In the genomic region with DNA sequence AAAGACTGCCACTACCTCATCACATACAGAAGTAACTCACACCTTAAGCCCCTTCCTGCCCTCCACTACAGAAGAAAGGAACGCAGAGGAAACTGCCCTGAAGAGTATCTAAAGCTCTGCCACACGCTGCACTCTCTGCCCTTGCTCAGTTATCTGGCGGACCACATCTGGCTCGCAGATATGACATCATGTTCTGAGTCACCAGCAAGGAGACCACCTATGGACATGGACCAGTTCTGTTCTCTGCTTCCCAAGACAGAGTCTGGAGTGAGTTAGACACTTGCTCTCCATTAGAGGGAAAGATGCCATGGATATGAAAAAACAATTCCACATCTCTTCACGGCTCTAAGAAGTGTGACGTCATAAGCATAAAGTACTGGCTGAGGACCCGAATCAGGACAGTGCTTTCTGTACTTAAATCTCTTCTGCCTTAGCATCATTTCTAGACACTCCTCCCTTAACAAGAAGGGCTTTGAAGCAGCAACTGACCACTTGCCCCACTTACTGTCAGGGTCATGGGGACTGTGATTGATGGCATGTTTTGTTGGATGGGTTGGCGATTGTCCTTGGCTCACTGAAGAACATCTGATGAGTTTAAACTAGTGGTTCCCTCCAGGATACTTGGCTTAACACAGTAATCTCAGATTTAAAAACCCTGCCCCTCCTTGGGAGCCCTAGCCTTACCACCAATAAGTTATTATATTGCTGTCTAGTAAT, we compare ENCODE assay signal across 21 mouse cellular contexts. TPM values are rescaled to one million over a fixed set of nuclear protein-coding genes. Genes with fewer than 3 reads are reported as not detected.
A peak's percentile ranks its signal among the peaks of the same experiment; 100 is the strongest.
DNase-seq lines count a peak whose midpoint lies in the region; ATAC-seq lines count a peak whose summit lies in the region.
"Had no signal": no experiment of that assay in that cellular context is flagged by ENCODE, and none has a peak within 500 bp of the region (broad histone marks: within the 10 kb centered on the region; RNA-seq: fewer than 3 reads in every experiment).

No protein-coding gene starts in this region.

- H3K36me3 ChIP-seq in hindbrain, embryonic 10.5 days = 0 out of 2 replicates have a peak, but pooled peaks cover 5% of the 10 kb centered on the region
- peaks cover 31% of the 10 kb centered on the region for H3K36me3 ChIP-seq in hindbrain, embryonic 13.5 days
- H3K36me3 ChIP-seq in midbrain, embryonic 10.5 days = peaks cover 34% of the 10 kb centered on the region
- H3K36me3 ChIP-seq in midbrain, embryonic 13.5 days = peaks cover 22% of the 10 kb centered on the region
- H3K36me3 ChIP-seq in limb, embryonic 12.5 days = no peaks in the 10 kb centered on the region
- H3K36me3 ChIP-seq: embryonic facial prominence, embryonic 12.5 days; heart, embryonic 10.5 days had no signal

- no peak overlapping the region for H3K4me2 ChIP-seq in hindbrain, embryonic 13.5 days
- no peak overlapping the region for H3K4me2 ChIP-seq in midbrain, embryonic 13.5 days (replicated peaks)
- H3K4me2 ChIP-seq in limb, embryonic 12.5 days = peak overlapping the region; percentile 15
- H3K4me2 ChIP-seq: embryonic facial prominence, embryonic 12.5 days had no signal

- H3K9me3 ChIP-seq in hindbrain, embryonic 10.5 days = no peaks in the 10 kb centered on the region
- H3K9me3 ChIP-seq in hindbrain, embryonic 13.5 days = no peaks in the 10 kb centered on the region
- no peaks in the 10 kb centered on the region for H3K9me3 ChIP-seq in midbrain, embryonic 10.5 days (replicated peaks)
- H3K9me3 ChIP-seq in midbrain, embryonic 13.5 days = no peaks in the 10 kb centered on the region
- H3K9me3 ChIP-seq in limb, embryonic 12.5 days = no peaks in the 10 kb centered on the region
- H3K9me3 ChIP-seq: embryonic facial prominence, embryonic 12.5 days; heart, embryonic 10.5 days had no signal

- WGBS in hindbrain, embryonic 10.5 days = 80% methylated on average over 8 of the region's 8 CpGs
- 73% methylated on average over 8 of the region's 8 CpGs for WGBS in hindbrain, embryonic 13.5 days
- 90% methylated on average over 8 of the region's 8 CpGs for WGBS in midbrain, embryonic 10.5 days
- WGBS in midbrain, embryonic 13.5 days = 86% methylated on average over 8 of the region's 8 CpGs
- WGBS in limb, embryonic 12.5 days = 20% methylated on average over 8 of the region's 8 CpGs

- peaks cover 19% of the 10 kb centered on the region for H3K4me1 ChIP-seq in hindbrain, embryonic 10.5 days (replicated peaks)
- H3K4me1 ChIP-seq in hindbrain, embryonic 13.5 days (replicated peaks) = 0 out of 2 replicates have a peak, but pooled peaks cover 3% of the 10 kb centered on the region
- H3K4me1 ChIP-seq in midbrain, embryonic 10.5 days = no peaks in the 10 kb centered on the region; the same call in 1 of the 2 replicates
- H3K4me1 ChIP-seq in midbrain, embryonic 13.5 days (replicated peaks) = no peaks in the 10 kb centered on the region
- peaks cover 54% of the 10 kb centered on the region for H3K4me1 ChIP-seq in limb, embryonic 12.5 days (replicated peaks)
- H3K4me1 ChIP-seq: heart, embryonic 10.5 days had no signal

- peaks cover 75% of the 10 kb centered on the region for H3K27me3 ChIP-seq in hindbrain, embryonic 10.5 days (ENCODE audit: insufficient read depth, poor library complexity, severe bottlenecking)
- H3K27me3 ChIP-seq in hindbrain, embryonic 13.5 days = peaks cover 3% of the 10 kb centered on the region; the same call in 1 of the 2 replicates
- H3K27me3 ChIP-seq in midbrain, embryonic 10.5 days (ENCODE audit: low read depth, poor library complexity, severe bottlenecking) = peaks cover 98% of the 10 kb centered on the region
- peaks cover 99% of the 10 kb centered on the region for H3K27me3 ChIP-seq in midbrain, embryonic 13.5 days
- peaks cover 42% of the 10 kb centered on the region for H3K27me3 ChIP-seq in limb, embryonic 12.5 days
- H3K27me3 ChIP-seq: embryonic facial prominence, embryonic 12.5 days had no signal

- peak overlapping the region; percentile 12; the same call in 1 of the 2 replicates for H3K27ac ChIP-seq in hindbrain, embryonic 10.5 days
- H3K27ac ChIP-seq in hindbrain, embryonic 13.5 days = no peak overlapping the region
- no peak overlapping the region for H3K27ac ChIP-seq in midbrain, embryonic 10.5 days (replicated peaks)
- no peak overlapping the region for H3K27ac ChIP-seq in midbrain, embryonic 13.5 days
- H3K27ac ChIP-seq in limb, embryonic 12.5 days = peak overlapping the region; percentile 53; the same call in 1 of the 2 replicates
- H3K27ac ChIP-seq: embryonic facial prominence, embryonic 12.5 days; heart, embryonic 10.5 days had no signal

- no peak for DNase-seq in hindbrain, embryonic 10.5 days (ENCODE audit: low spot score)
- DNase-seq in midbrain, embryonic 10.5 days (ENCODE audit: low spot score) = peak; percentile 11
- no peak for DNase-seq in frontal cortex, adult 2 months (ENCODE audit: extremely low spot score in 1 of 2, low spot score in 1 of 2)
- no peak for DNase-seq in layer of hippocampus, postnatal 25 days (ENCODE audit: extremely low spot score in 1 of 2, low spot score in 1 of 2)
- DNase-seq: adrenal gland, postnatal 14 days; cerebellum, adult 8-10 months; cerebellum, postnatal 36 days; forebrain, postnatal 0 days; heart, postnatal 4 days; kidney, adult 18-20 months; lung, postnatal 4 days; retina, postnatal 1 day; right cerebral cortex, postnatal 25 days had no signal

- no peak overlapping the region for H3K4me3 ChIP-seq in hindbrain, embryonic 10.5 days
- H3K4me3 ChIP-seq in hindbrain, embryonic 13.5 days = no peak overlapping the region
- no peak overlapping the region for H3K4me3 ChIP-seq in midbrain, embryonic 10.5 days
- no peak overlapping the region for H3K4me3 ChIP-seq in midbrain, embryonic 13.5 days (replicated peaks)
- H3K4me3 ChIP-seq in limb, embryonic 12.5 days (replicated peaks) = no peak overlapping the region
- H3K4me3 ChIP-seq: embryonic facial prominence, embryonic 12.5 days; heart, embryonic 10.5 days had no signal

- no peak overlapping the region for H3K9ac ChIP-seq in hindbrain, embryonic 13.5 days
- no peak overlapping the region for H3K9ac ChIP-seq in midbrain, embryonic 13.5 days (replicated peaks)
- no peak overlapping the region for H3K9ac ChIP-seq in limb, embryonic 12.5 days (replicated peaks)
- H3K9ac ChIP-seq: embryonic facial prominence, embryonic 12.5 days; forebrain, postnatal 0 days had no signal

- no peak for ATAC-seq in hindbrain, embryonic 13.5 days (ENCODE audit: low FRiP score)
- no peak for ATAC-seq in midbrain, embryonic 13.5 days
- ATAC-seq in limb, embryonic 12.5 days (ENCODE audit: insufficient number of reproducible peaks, insufficient read depth, low FRiP score, low TSS enrichment, low read depth) = peak; percentile 9; the same call in 1 of the 2 replicates
- ATAC-seq: CD4-positive, CD25-positive, alpha-beta regulatory T cell, adult 4 months; forebrain, postnatal 0 days; hindbrain, embryonic 16.5 days had no signal

RNA-seq across cellular contexts. Expression of a gene that starts 33.1 kb away (rescaled TPM):
- polyA plus RNA-seq in hindbrain, embryonic 10.5 days (2016; fragmentation: Nextera tagmentation; extraction: Ambion mirVana) = 6.7 and 7.3 TPM in 2 replicates
- 2.1 and 2.7 TPM in 2 replicates for polyA plus RNA-seq in hindbrain, embryonic 13.5 days (2015; fragmentation: Nextera tagmentation; extraction: Ambion mirVana)
- polyA plus RNA-seq in midbrain, embryonic 10.5 days (2016; fragmentation: Nextera tagmentation; extraction: Ambion mirVana) = 16.2 and 30.1 TPM in 2 replicates
- 17.2 and 17.6 TPM in 2 replicates for polyA plus RNA-seq in midbrain, embryonic 13.5 days (2015; fragmentation: Nextera tagmentation; extraction: Ambion mirVana)
- 9.2 and 10.3 TPM in 2 replicates for polyA plus RNA-seq in limb, embryonic 12.5 days (2016; fragmentation: Nextera tagmentation; extraction: Ambion mirVana)
- polyA plus RNA-seq in frontal cortex, adult 2 months (2012; rRNA removed) = 19.5 and 21.3 TPM in 2 replicates
- under 1 TPM; 0.27 to 0.68 TPM for total RNA-seq in layer of hippocampus, postnatal 25 days (2021)
- total RNA-seq: megakaryocyte-erythroid progenitor cell, adult 5-6 weeks had no signal

Comparison
In these comparisons a context has a peak if more than half of its experiments do, and no peak if none do; other contexts are left out.
1. H3K27ac ChIP-seq: peak in hindbrain, embryonic 10.5 days (single experiment) and limb, embryonic 12.5 days (single experiment); none in hindbrain, embryonic 13.5 days (single experiment), midbrain, embryonic 10.5 days (single experiment) and midbrain, embryonic 13.5 days (single experiment).